Mouse (Mus musculus) G1E (cell line): ENCODE measurements around the gene Gal3st3. TPM values are rescaled to one million over a fixed set of nuclear protein-coding genes. Genes with fewer than 3 reads are reported as not detected.

Experiments
- ATAC-seq: 2 replicates; pipeline ENCODE4 v1.8.0; 2016; ENCODE audit warnings: mild to moderate bottlenecking; ENCODE audit not compliant: insufficient number of reproducible peaks, poor library complexity, low FRiP score, severe bottlenecking; ENCODE audit errors: extremely low read depth
- DNase-seq: peaks from one replicate; pipeline ENCODE4 v3.0.0; 2012; ENCODE audit warnings: low spot score
- H3K27me3 ChIP-seq: 2 replicates; pipeline ENCODE4 v1.6.1; 2012; ENCODE audit warnings: mild to moderate bottlenecking, low read length, inconsistent platforms; ENCODE audit not compliant: insufficient read depth
- H3K36me3 ChIP-seq: replicated peaks from 2 replicates; pipeline ENCODE3; 2012; ENCODE audit warnings: mild to moderate bottlenecking, inconsistent platforms
- H3K4me1 ChIP-seq: 2 replicates; pipeline ENCODE4 v1.6.1; 2012; ENCODE audit warnings: low read depth, low read length, inconsistent platforms, mixed read lengths; ENCODE audit not compliant: insufficient read depth
- H3K4me3 ChIP-seq: 2 replicates; pipeline ENCODE4 v1.5.1; 2012; ENCODE audit warnings: low read depth, mild to moderate bottlenecking, inconsistent platforms, low read length, moderate library complexity, mixed read lengths
- H3K9me3 ChIP-seq: replicated peaks from 2 replicates; pipeline ENCODE4 v1.6.1; 2012; ENCODE audit warnings: inconsistent platforms
- CTCF ChIP-seq: IDR thresholded peaks from 2 replicates; pipeline ENCODE4 v1.5.1; 2012; ENCODE audit warnings: low read depth, low read length, inconsistent platforms, mixed read lengths
- GATA1 ChIP-seq: IDR thresholded peaks from 2 replicates; pipeline ENCODE4 v1.6.1; 2012; ENCODE audit warnings: borderline replicate concordance, low read length, inconsistent platforms, mixed read lengths
- GATA2 ChIP-seq: IDR thresholded peaks from 2 replicates; pipeline ENCODE4 v1.6.1; 2012; ENCODE audit warnings: low read depth, low read length, inconsistent platforms, borderline replicate concordance
- POLR2AphosphoS5 ChIP-seq: IDR thresholded peaks from 2 replicates; pipeline ENCODE4 v1.6.1; 2012; ENCODE audit warnings: low read depth, low read length, inconsistent platforms; ENCODE audit not compliant: insufficient replicate concordance
- TAL1 ChIP-seq: conservative IDR thresholded peaks from 2 replicates; pipeline ENCODE4 v1.6.1; 2012; ENCODE audit warnings: low read depth, low read length, inconsistent platforms, mixed read lengths
- polyA plus RNA-seq: library from polyadenylated mRNA; stranded (reverse); fragments of >175 nt; gene quantifications from 2 replicates; pipeline ENCODE4 v1.2.3, GENCODE M21; 2012
- total RNA-seq, 2 experiments: library from RNA; stranded (forward) in 1 of 2; stranded (reverse) in 1 of 2; fragments of 200-1000 nt in 1 of 2; fragments of >200 nt in 1 of 2; fragmentation: Nextera tagmentation in 1 of 2; gene quantifications; 2 replicates each; pipeline ENCODE4 v1.2.3; 2014 to 2017

The Gal3st3 gene
- total and polyA plus RNA-seq, 3 experiments, result 0.16 TPM; not detected in 2

DNA sequence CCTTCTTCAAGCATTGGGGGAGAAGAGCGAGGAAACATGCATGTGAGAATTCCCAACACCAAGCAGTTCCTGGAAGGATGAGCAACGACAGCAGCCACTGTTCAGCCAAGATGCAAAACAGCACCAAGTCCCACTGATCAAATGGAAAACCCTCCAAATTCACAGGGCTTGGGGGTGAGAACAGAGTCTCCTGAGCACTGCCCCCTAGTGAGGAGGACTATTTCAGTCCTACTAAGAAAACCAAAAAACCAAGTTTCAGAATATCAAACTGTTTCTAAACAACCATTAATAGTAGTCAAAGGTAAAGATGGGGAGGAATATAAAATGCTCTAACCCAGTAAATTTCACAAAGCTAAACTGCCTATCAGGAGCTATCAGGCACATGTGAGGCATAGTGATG is 21.6 kb upstream of the Gal3st3 start:
- DNase-seq, result no peak
- no peak overlapping the region for H3K4me3 ChIP-seq
- no peaks in the 10 kb centered on the region for H3K9me3 ChIP-seq
- TF ChIP-seq POLR2AphosphoS5 (no peak), TAL1 (no peak), GATA2 (no peak), CTCF (no peak), GATA1 (no peak)
- peaks cover 79% of the 10 kb centered on the region for H3K36me3 ChIP-seq
- ATAC-seq, result no peak
- no peaks in the 10 kb centered on the region for H3K27me3 ChIP-seq
- H3K4me1 ChIP-seq, result peaks cover 40% of the 10 kb centered on the region

DNA sequence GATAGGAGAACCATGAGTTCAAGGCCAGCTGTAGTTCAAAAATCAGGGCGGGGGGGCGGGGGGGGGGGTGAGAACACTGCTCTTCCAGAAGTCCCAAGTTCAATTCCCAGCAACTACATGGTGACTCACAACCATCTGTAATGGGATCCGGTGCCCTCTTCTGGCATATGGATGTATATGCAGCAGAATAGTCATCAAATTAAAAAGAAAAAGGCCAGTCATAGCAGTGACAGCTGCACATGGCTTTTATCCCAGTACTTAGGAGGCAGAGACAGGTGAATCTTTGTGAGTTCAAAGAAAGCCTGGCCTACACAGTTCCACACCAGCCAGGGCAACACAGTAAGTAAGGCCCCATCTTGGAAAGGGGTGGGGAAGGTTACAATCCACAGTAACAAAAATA is 21.0 kb upstream of the Gal3st3 start:
- no peak overlapping the region for H3K4me3 ChIP-seq
- TF ChIP-seq POLR2AphosphoS5, result no peak
- TF ChIP-seq GATA2, result no peak
- TF ChIP-seq TAL1, result no peak
- TF ChIP-seq CTCF, result no peak
- no peak for TF ChIP-seq GATA1
- H3K9me3 ChIP-seq, result no peaks in the 10 kb centered on the region
- H3K4me1 ChIP-seq, result peaks cover 34% of the 10 kb centered on the region
- no peak for DNase-seq
- peaks cover 84% of the 10 kb centered on the region for H3K36me3 ChIP-seq
- ATAC-seq, result no peak
- H3K27me3 ChIP-seq, result no peaks in the 10 kb centered on the region

DNA sequence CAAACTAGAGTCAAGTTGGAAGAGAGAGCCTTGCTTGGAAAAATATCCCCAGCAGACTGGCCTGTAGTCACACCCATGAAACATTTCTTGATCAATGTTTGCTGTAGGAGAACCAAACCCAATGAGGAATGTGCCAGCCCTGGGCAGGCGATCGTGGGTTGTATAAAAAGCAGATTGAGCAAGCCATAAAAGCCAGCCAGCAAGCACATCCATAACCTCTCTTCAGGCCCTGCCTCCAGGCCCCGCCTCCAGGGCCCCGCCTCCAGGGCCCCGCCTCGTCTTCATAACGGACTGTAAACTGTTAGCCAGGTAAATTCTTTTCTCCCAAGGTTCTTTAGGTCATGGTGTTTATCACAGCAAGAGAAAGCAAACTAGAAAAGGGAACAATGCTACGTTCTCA is 19.8 kb upstream of the Gal3st3 start:
- Histone ChIP-seq H3K4me3 (no peak overlapping the region), H3K27me3 (no peaks in the 10 kb centered on the region), H3K4me1 (peaks cover 24% of the 10 kb centered on the region), H3K36me3 (peaks cover 95% of the 10 kb centered on the region), H3K9me3 (no peaks in the 10 kb centered on the region)
- ATAC-seq, result no peak
- no peak for DNase-seq
- TF ChIP-seq GATA1, result no peak
- no peak for TF ChIP-seq POLR2AphosphoS5
- no peak for TF ChIP-seq TAL1
- no peak for TF ChIP-seq GATA2
- no peak for TF ChIP-seq CTCF

DNA sequence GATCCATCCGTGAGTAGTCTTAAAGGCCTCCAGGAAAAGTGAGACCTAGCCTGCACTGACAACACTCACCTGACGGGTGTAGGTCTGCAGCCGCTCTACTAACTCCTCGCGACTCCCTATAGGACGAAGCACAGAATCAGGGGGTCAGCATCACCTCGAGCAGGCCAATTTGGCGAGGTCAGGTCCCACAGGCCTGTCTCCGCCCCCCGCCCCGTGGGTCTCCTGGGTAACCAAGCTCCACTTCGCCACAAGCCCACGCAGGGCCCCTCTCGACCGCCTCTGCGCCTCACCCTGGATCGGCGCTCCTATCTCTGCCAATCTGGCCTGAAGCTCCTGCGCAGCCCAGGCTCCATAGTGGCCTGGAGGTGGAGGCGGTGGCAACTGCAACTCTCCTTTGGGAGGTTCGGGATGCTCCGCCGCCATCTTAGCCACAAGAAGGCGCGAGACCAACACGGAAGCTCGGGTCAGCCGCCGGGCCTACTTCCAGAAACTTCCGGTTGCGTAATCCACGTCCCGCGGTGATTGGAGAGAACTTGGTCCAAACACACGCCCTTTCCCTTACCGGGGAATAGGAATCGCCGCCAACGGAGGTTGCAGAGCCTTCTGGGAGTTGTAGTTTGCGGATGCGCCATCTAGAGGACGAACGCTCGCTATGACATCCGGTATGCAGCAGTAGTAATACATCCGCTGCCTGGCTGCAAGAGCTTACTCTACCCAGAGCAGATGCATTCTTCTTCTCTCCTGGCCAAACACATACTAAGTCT is 3.0 kb upstream of the Gal3st3 start, which contains the start of gene Sf3b2:
Gene Sf3b2 (minus strand): TSS at position 484 of the 764 bp plus-strand sequence.
- Histone ChIP-seq H3K4me3 (peak within 1 kb of the TSS; percentile 78), H3K27me3 (peaks cover 8% of the 10 kb centered on the region), H3K36me3 (peaks cover 40% of the 10 kb centered on the region), H3K4me1 (peaks cover 46% of the 10 kb centered on the region), H3K9me3 (no peaks in the 10 kb centered on the region)
- no peak for TF ChIP-seq GATA1
- no peak for TF ChIP-seq POLR2AphosphoS5
- no peak for TF ChIP-seq GATA2
- peak; percentile 57 for TF ChIP-seq CTCF
- DNase-seq (peak; percentile 89), ATAC-seq (peak; percentile 96)

DNA sequence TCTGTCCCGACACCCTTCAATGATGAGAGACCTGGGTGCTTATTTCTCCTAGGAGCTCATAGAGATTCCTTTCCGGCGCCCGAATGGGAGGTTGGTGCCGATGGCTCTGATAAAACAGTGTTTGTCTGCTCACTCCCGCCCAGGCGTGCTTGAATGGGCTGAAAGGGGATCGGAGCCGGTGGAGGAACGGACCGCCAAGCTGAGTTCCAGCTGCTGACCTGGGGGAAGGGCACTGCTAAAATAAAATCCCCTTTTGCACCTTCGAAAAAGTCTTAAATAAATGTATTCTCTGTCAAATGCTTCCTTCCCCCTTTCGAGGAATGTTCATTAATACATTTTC is 2.4 kb upstream of the Gal3st3 start:
- Histone ChIP-seq H3K9me3 (no peaks in the 10 kb centered on the region), H3K4me1 (peaks cover 52% of the 10 kb centered on the region), H3K27me3 (peaks cover 9% of the 10 kb centered on the region), H3K4me3 (peak overlapping the region; percentile 78), H3K36me3 (peaks cover 34% of the 10 kb centered on the region)
- ATAC-seq, result 0 out of 2 replicates have a peak, but pooled peaks have one; percentile 12
- TF ChIP-seq TAL1, result no peak
- no peak for TF ChIP-seq GATA2
- TF ChIP-seq GATA1, result no peak
- DNase-seq, result peak; percentile 32

DNA sequence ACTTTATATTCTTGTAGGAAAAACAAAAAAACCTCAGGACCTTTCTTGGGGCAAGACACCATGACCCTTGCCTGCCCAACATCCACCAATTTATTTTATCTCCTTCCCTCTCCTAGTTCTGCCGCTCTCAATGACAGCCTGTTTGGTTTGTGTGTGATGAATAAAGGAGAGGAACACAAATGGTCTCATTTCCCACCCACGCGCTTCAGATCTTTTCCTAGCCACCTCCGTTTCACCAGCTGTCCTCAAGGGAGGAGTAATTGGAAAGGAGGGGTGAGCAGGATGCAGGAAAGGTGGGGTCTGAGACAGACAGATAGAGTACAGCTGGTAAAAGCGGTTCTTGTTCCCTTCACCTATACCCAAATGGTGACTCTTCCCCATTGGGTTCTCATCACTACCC is 1.5 kb upstream of the Gal3st3 start:
- H3K27me3 ChIP-seq, result peaks cover 10% of the 10 kb centered on the region
- no peaks in the 10 kb centered on the region for H3K9me3 ChIP-seq
- TF ChIP-seq TAL1, result no peak
- no peak for TF ChIP-seq GATA1
- TF ChIP-seq POLR2AphosphoS5, result no peak
- TF ChIP-seq GATA2, result no peak
- TF ChIP-seq CTCF, result no peak
- ATAC-seq (no peak), DNase-seq (no peak)
- peaks cover 51% of the 10 kb centered on the region for H3K4me1 ChIP-seq
- H3K4me3 ChIP-seq, result no peak overlapping the region
- H3K36me3 ChIP-seq, result peaks cover 26% of the 10 kb centered on the region
